Mouse (Mus musculus): ENCODE results near the gene BC052040. TPM values are rescaled to one million over a fixed set of nuclear protein-coding genes. Genes with fewer than 3 reads are reported as not detected.

BC052040 gene
- polyA plus RNA-seq, 1 experiment from 2014 or later: 9.0 TPM

DNA sequence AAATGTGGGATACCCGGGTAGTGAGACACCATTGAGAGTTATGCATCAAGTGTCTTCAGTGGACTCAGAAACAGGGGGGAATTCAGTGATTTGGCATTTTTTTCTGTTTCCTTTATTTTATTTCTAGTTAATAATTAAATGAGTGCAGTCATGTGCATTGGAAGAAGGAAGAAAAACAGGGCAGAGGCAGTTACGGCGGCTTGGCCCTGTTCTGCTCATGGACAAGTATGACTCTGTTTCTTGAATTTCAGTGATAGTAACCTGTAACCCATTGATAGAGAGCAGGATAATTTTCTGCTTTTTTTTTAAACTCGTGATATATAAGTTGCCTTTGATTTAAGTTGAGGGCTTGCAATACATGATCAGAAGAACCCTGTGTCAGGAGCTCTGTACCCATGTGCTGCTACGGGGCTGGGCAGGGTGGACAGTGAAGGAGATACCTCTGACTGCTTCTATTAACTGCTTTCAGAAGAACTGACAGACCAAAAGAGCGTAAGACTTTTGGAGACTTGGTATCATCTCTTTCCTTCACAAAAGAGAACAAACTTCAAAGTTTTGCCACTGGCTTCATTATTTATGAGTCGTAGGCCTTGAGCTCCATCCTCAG is 91.6 kb downstream of the BC052040 start:
- Histone ChIP-seq H3K4me3 (ENCODE audit: low read depth, low read length) (no peak overlapping the region), H3K27ac (ENCODE audit: low read length) (no peak overlapping the region), H3K9me3 (replicated peaks; ENCODE audit: control insufficient read depth, low read length) (no peaks in the 10 kb centered on the region), H3K27me3 (ENCODE audit: control insufficient read depth, insufficient read depth, low read depth, low read length) (no peaks in the 10 kb centered on the region), H3K9ac (ENCODE audit: low read depth, low read length) (no peak overlapping the region), H3K36me3 (ENCODE audit: control insufficient read depth, insufficient read depth) (no peaks in the 10 kb centered on the region), H3K4me2 (ENCODE audit: low read depth, low read length) (no peak overlapping the region), H3K4me1 (ENCODE audit: control insufficient read depth, low read depth, low read length) (no peaks in the 10 kb centered on the region)
- 77% methylated on average over 7 of the region's 7 CpGs for WGBS (ENCODE audit: insufficient replicate concordance)
- ATAC-seq (ENCODE audit: low read depth): no peak

DNA sequence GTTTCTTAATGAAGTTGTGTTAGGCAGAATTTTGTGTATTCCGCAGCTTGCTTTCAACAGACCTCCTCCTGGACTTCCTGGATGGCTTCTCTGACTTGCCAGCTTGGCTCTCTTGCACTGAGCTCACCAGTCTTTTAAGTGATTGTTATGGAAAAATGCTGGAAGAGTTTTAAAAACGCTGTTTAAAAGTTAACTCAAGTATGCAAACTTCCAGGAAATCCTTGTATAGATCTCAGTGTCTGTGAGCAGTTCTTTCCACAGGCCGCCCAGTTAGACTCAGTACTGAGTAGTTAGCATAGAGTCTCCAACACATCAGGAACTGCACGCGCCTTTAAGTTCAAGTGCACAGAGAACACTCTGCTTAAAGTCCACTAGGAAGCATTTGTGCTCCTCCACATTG is 97.3 kb downstream of the BC052040 start:
- ATAC-seq (ENCODE audit: low read depth): no peak
- H3K4me3 ChIP-seq (ENCODE audit: low read depth, low read length): no peak overlapping the region
- H3K27me3 ChIP-seq (ENCODE audit: control insufficient read depth, insufficient read depth, low read depth, low read length): no peaks in the 10 kb centered on the region
- H3K9ac ChIP-seq (ENCODE audit: low read depth, low read length): no peak overlapping the region
- H3K36me3 ChIP-seq (ENCODE audit: control insufficient read depth, insufficient read depth): no peaks in the 10 kb centered on the region
- no peaks in the 10 kb centered on the region for H3K9me3 ChIP-seq (replicated peaks; ENCODE audit: control insufficient read depth, low read length)
- H3K4me2 ChIP-seq (ENCODE audit: low read depth, low read length): no peak overlapping the region
- no peak overlapping the region for H3K27ac ChIP-seq (ENCODE audit: low read length)
- 68% methylated on average over 5 of the region's 5 CpGs for WGBS (ENCODE audit: insufficient replicate concordance)
- no peaks in the 10 kb centered on the region for H3K4me1 ChIP-seq (ENCODE audit: control insufficient read depth, low read depth, low read length)

DNA sequence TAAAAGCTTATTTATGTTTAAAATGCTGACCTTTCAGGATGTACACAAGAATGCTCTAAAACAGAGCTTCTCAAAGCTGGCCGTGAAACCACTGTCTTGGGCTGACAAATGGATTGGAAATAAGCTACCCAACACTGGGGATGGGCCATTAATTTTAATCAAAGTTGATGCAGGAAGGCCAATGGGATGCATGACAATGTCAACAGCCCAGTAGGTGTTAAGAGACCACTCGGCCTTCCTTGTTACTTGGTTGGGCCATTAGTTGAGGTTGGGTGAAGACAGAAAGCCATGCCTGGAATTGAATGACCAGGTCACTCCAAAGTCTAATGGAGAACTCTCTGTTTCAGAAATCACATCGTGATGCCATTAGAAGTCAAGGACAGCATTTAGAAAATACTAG is 103.7 kb downstream of the BC052040 start:
- Histone ChIP-seq H3K4me3 (ENCODE audit: low read depth, low read length) (no peak overlapping the region), H3K4me2 (ENCODE audit: low read depth, low read length) (no peak overlapping the region), H3K9me3 (replicated peaks; ENCODE audit: control insufficient read depth, low read length) (no peaks in the 10 kb centered on the region), H3K27ac (ENCODE audit: low read length) (no peak overlapping the region), H3K4me1 (ENCODE audit: control insufficient read depth, low read depth, low read length) (no peaks in the 10 kb centered on the region), H3K36me3 (ENCODE audit: control insufficient read depth, insufficient read depth) (no peaks in the 10 kb centered on the region; the same call in 1 of the 2 replicates), H3K27me3 (ENCODE audit: control insufficient read depth, insufficient read depth, low read depth, low read length) (no peaks in the 10 kb centered on the region), H3K9ac (ENCODE audit: low read depth, low read length) (no peak overlapping the region)
- ATAC-seq (ENCODE audit: low read depth): no peak
- 70% methylated on average over 3 of the region's 3 CpGs for WGBS (ENCODE audit: insufficient replicate concordance)

DNA sequence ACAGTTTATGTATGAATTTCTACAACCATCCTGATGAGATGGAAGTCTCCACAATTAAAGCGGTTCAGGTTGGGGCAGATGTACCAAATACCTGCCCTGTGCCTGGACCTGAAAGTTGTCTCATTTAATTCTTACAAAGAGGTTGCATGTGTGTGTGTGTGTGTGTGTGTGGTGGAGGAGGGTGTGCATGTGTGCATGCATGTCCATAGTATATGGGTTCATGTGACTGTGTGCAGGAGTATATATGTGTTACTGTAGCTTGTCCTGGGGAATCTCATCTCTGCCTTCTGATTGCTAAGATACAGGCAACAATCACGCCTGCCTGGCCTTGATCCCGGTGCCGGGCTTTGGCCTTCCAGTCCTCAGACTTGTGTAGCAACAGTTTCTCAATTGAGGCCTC is 106.1 kb downstream of the BC052040 start:
- Histone ChIP-seq H3K36me3 (ENCODE audit: control insufficient read depth, insufficient read depth) (no peaks in the 10 kb centered on the region; the same call in 1 of the 2 replicates), H3K9ac (ENCODE audit: low read depth, low read length) (no peak overlapping the region), H3K9me3 (replicated peaks; ENCODE audit: control insufficient read depth, low read length) (no peaks in the 10 kb centered on the region), H3K27ac (ENCODE audit: low read length) (no peak overlapping the region), H3K27me3 (ENCODE audit: control insufficient read depth, insufficient read depth, low read depth, low read length) (no peaks in the 10 kb centered on the region), H3K4me1 (ENCODE audit: control insufficient read depth, low read depth, low read length) (no peaks in the 10 kb centered on the region), H3K4me3 (ENCODE audit: low read depth, low read length) (no peak overlapping the region), H3K4me2 (ENCODE audit: low read depth, low read length) (no peak overlapping the region)
- 77% methylated on average over 4 of the region's 4 CpGs for WGBS (ENCODE audit: insufficient replicate concordance)
- no peak for ATAC-seq (ENCODE audit: low read depth)

DNA sequence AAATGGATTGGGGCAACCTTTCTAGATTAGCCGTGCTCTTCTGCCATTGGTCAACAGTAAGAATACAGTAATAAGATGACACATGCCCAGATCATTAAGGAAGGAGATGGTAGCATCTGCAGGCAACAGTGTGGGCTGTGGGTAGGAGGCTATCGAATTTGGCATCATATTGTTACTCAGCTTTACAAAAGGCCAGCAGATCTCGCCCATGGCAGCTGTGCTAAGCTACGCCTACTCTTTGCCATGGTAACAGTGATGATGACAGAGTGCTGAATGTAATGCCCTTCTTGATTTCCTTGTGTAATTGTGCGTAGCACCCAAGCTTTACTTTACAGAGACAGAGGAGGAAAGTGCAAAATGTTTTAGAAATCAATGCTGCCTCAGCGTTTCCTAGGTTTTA is 106.8 kb downstream of the BC052040 start:
- Histone ChIP-seq H3K9me3 (replicated peaks; ENCODE audit: control insufficient read depth, low read length) (no peaks in the 10 kb centered on the region), H3K27ac (ENCODE audit: low read length) (no peak overlapping the region), H3K36me3 (ENCODE audit: control insufficient read depth, insufficient read depth) (no peaks in the 10 kb centered on the region; the same call in 1 of the 2 replicates), H3K4me1 (ENCODE audit: control insufficient read depth, low read depth, low read length) (no peaks in the 10 kb centered on the region), H3K9ac (ENCODE audit: low read depth, low read length) (no peak overlapping the region), H3K4me2 (ENCODE audit: low read depth, low read length) (no peak overlapping the region), H3K27me3 (ENCODE audit: control insufficient read depth, insufficient read depth, low read depth, low read length) (no peaks in the 10 kb centered on the region), H3K4me3 (ENCODE audit: low read depth, low read length) (no peak overlapping the region)
- ATAC-seq (ENCODE audit: low read depth): no peak
- WGBS (ENCODE audit: insufficient replicate concordance): 75% methylated on average over 6 of the region's 6 CpGs

DNA sequence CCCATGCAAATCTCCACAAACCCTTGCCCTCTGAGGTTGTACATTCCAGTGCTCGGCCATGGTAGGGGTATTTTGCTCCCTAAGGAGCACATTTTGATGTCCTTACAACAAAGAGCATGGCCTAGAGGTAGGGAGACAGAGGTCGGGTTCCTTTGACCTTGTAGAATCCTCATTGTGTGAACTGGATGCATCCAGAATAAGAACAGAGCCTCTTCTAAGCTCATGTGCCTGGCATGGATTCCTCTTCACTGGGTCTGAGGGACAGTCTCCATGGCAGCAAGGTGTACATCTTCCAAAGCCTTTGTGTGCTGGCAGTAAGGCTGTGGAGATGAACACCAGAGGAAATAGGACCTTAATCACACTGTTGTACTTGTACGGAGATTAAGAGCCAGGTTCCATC is 112.3 kb downstream of the BC052040 start:
- H3K27ac ChIP-seq (ENCODE audit: low read length): no peak overlapping the region
- H3K9me3 ChIP-seq (replicated peaks; ENCODE audit: control insufficient read depth, low read length): no peaks in the 10 kb centered on the region
- no peaks in the 10 kb centered on the region for H3K27me3 ChIP-seq (ENCODE audit: control insufficient read depth, insufficient read depth, low read depth, low read length)
- no peaks in the 10 kb centered on the region for H3K4me1 ChIP-seq (ENCODE audit: control insufficient read depth, low read depth, low read length)
- ATAC-seq (ENCODE audit: low read depth): no peak
- 61% methylated on average over 3 of the region's 3 CpGs for WGBS (ENCODE audit: insufficient replicate concordance)
- H3K4me2 ChIP-seq (ENCODE audit: low read depth, low read length): no peak overlapping the region
- no peak overlapping the region for H3K4me3 ChIP-seq (ENCODE audit: low read depth, low read length)
- no peaks in the 10 kb centered on the region; the same call in 1 of the 2 replicates for H3K36me3 ChIP-seq (ENCODE audit: control insufficient read depth, insufficient read depth)
- no peak overlapping the region for H3K9ac ChIP-seq (ENCODE audit: low read depth, low read length)

DNA sequence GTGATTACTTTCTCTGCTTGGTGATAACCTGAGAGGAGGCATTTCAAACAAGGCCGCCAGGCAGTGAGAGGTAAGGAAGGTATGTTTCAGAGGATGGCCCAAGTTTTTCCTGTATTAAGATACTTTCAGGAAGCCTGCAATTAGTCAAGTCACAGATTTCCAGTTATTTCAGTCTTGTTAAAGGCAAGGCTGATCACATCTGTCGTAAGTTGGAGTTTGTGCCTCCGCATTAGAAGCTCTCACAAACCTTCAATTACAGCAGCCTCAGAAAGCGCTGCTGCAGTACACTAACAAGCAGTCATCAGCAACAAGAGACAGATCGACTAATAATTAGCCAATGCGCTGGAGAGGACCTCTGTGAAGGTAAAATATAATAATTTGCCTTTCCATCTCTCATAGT is 112.9 kb downstream of the BC052040 start:
- H3K9me3 ChIP-seq (replicated peaks; ENCODE audit: control insufficient read depth, low read length): no peaks in the 10 kb centered on the region
- WGBS (ENCODE audit: insufficient replicate concordance): 75% methylated on average over 6 of the region's 6 CpGs
- H3K4me2 ChIP-seq (ENCODE audit: low read depth, low read length): no peak overlapping the region
- no peak overlapping the region for H3K9ac ChIP-seq (ENCODE audit: low read depth, low read length)
- no peaks in the 10 kb centered on the region for H3K4me1 ChIP-seq (ENCODE audit: control insufficient read depth, low read depth, low read length)
- H3K36me3 ChIP-seq (ENCODE audit: control insufficient read depth, insufficient read depth): no peaks in the 10 kb centered on the region
- ATAC-seq (ENCODE audit: low read depth): no peak
- H3K27ac ChIP-seq (ENCODE audit: low read length): no peak overlapping the region
- H3K4me3 ChIP-seq (ENCODE audit: low read depth, low read length): no peak overlapping the region
- no peaks in the 10 kb centered on the region for H3K27me3 ChIP-seq (ENCODE audit: control insufficient read depth, insufficient read depth, low read depth, low read length)

DNA sequence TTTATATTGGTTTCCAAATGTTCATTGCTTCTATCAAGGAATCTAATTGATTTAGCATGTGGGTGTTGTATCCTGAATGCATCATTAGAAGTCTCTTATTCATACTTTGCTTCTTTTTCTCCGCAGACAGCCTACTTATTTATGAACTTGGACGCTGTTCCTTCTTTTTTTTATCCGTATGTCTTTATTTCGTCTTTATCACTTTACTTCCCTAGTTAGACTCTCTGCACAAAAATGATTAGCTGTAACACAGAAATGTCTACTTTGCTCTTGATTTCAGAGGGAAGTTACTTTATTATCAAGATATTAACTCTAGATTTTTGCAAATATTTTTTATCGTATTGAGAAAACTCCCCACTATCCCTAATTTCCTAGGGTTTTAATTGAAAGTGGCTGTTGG is 117.5 kb downstream of the BC052040 start:
- WGBS (ENCODE audit: insufficient replicate concordance): 77% methylated on average over 5 of the region's 5 CpGs
- ATAC-seq (ENCODE audit: low read depth): no peak

DNA sequence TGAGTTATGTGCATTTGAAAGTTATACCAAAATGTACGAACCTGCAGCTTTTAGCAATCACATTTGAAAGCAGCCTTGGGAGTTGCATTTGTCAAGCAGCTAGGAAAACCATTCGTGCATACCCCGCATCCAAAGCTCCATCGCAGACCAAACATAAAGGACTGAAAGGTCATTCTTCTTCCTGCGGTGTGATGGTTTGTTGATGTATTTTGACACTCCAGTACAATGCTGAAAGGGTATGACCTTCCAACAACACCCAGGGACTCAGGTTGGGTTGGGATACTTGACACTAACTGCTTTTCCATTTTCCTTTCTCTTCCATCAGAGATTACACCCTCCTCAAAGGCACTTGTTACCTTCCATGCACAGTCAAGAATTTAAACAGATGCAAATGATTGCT is 121.1 kb downstream of the BC052040 start:
- Histone ChIP-seq H3K4me2 (ENCODE audit: low read depth, low read length) (no peak overlapping the region), H3K4me1 (ENCODE audit: control insufficient read depth, low read depth, low read length) (no peaks in the 10 kb centered on the region), H3K9me3 (replicated peaks; ENCODE audit: control insufficient read depth, low read length) (no peaks in the 10 kb centered on the region), H3K27ac (ENCODE audit: low read length) (no peak overlapping the region), H3K9ac (ENCODE audit: low read depth, low read length) (no peak overlapping the region), H3K36me3 (ENCODE audit: control insufficient read depth, insufficient read depth) (no peaks in the 10 kb centered on the region), H3K27me3 (ENCODE audit: control insufficient read depth, insufficient read depth, low read depth, low read length) (no peaks in the 10 kb centered on the region), H3K4me3 (ENCODE audit: low read depth, low read length) (no peak overlapping the region)
- 77% methylated on average over 5 of the region's 5 CpGs for WGBS (ENCODE audit: insufficient replicate concordance)
- ATAC-seq (ENCODE audit: low read depth): no peak

More for the DNA sequence above, 117.5 kb downstream of the BC052040 start:
- Histone ChIP-seq H3K4me2 (ENCODE audit: low read depth, low read length) (no peak overlapping the region), H3K36me3 (ENCODE audit: control insufficient read depth, insufficient read depth) (no peaks in the 10 kb centered on the region), H3K9ac (ENCODE audit: low read depth, low read length) (no peak overlapping the region), H3K4me1 (ENCODE audit: control insufficient read depth, low read depth, low read length) (no peaks in the 10 kb centered on the region), H3K27me3 (ENCODE audit: control insufficient read depth, insufficient read depth, low read depth, low read length) (no peaks in the 10 kb centered on the region), H3K4me3 (ENCODE audit: low read depth, low read length) (no peak overlapping the region), H3K27ac (ENCODE audit: low read length) (no peak overlapping the region), H3K9me3 (replicated peaks; ENCODE audit: control insufficient read depth, low read length) (no peaks in the 10 kb centered on the region)
